In the genomic region with DNA sequence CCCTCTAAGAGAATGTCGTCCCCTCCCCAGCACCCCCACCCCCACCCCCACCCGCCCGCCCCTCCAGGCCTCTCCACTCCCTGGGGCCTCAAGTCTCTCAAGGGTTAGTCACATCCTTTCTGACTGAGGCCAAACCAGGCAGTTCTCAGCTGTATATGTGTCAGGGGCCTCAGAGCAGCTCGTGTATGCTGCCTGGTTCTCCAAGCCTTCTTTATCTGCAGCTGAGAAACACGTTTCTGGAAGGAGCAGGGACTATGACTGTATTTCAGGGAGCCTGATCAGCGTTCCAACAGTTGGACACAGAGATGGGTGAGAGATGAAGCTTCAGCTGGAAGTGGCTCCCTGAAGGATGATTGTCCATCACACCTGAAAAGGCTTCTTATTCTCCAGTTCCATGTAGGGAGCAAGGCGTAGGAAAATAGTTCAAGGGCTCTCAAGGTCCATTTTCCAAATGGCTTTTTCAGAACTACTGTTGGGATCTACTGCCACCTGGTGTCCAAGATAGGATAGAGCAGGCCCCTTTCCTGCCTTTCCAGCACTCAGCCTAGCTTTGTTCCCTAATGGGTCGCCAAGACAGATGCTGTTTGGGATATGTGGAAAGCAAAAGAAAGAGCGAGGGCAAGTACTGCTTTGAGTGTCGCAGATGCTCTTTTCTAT, we compare ENCODE assay signal across 8 mouse cellular contexts. TPM values are rescaled to one million over a fixed set of nuclear protein-coding genes. Genes with fewer than 3 reads are reported as not detected.
DNase-seq lines count a peak whose midpoint lies in the region; ATAC-seq and TF ChIP-seq lines count a peak whose summit lies in the region.

No protein-coding gene starts in this region.

- H3K4me2 ChIP-seq in intestine, postnatal 0 days (replicated peaks; ENCODE audit: low read depth): no peak overlapping the region
- H3K4me2 ChIP-seq in midbrain, embryonic 13.5 days (replicated peaks): 0 out of 2 replicates have a peak overlapping the region, but pooled peaks have one; percentile 22

- no peak overlapping the region for H3K27ac ChIP-seq in intestine, postnatal 0 days (ENCODE audit: low read depth, low read length)
- peak overlapping the region; percentile 58; the same call in 1 of the 2 replicates for H3K27ac ChIP-seq in midbrain, embryonic 13.5 days
- no peak overlapping the region for H3K27ac ChIP-seq in spleen, adult 2 months (ENCODE audit: insufficient read depth, low read length)

- WGBS in intestine, postnatal 0 days: 19% methylated on average over 10 of the region's 10 CpGs
- WGBS in midbrain, embryonic 13.5 days: 30% methylated on average over 10 of the region's 10 CpGs
- 45% methylated on average over 10 of the region's 10 CpGs for WGBS in spleen, adult 2 months

- ATAC-seq in cerebellum, adult (ENCODE audit: insufficient number of reproducible peaks, low FRiP score, low TSS enrichment): no peak
- no peak for ATAC-seq in intestine, postnatal 0 days
- no peak for ATAC-seq in midbrain, embryonic 13.5 days

- no peak for TF ChIP-seq POLR2A in spleen, adult 2 months (IDR thresholded peaks at IDR 0.05; ENCODE audit: low read depth, low read length)

- peak; percentile 58 for DNase-seq in cerebellum, adult 11 months
- peak; percentile 78 for DNase-seq in embryo, embryonic 10 days (ENCODE audit: low spot score)
- peak; percentile 21 for DNase-seq in gastrocnemius, postnatal 14 days
- peak; percentile 57 for DNase-seq in left cerebral cortex, postnatal 4 days
- DNase-seq in spleen, adult 2 months (ENCODE audit: low read depth in 1 of 2, low spot score in 2 of 2): peak in 1 of 2 experiments; percentile 30

- H3K9ac ChIP-seq in intestine, postnatal 0 days (ENCODE audit: low read depth, low read length): no peak overlapping the region
- no peak overlapping the region for H3K9ac ChIP-seq in midbrain, embryonic 13.5 days (replicated peaks)

- intact Hi-C loops in gastrocnemius, postnatal 14 days (cut with DNase I; ENCODE audit: low total_unique reads): no loop called here
- intact Hi-C loops in left cerebral cortex, postnatal 4 days (cut with DNase I): loop anchor here (5.0 kb wide), 1 partner anchor 197 kb away; no protein-coding TSS in a partner anchor

- no peaks in the 10 kb centered on the region for H3K9me3 ChIP-seq in intestine, postnatal 0 days (ENCODE audit: control insufficient read depth)
- no peaks in the 10 kb centered on the region for H3K9me3 ChIP-seq in midbrain, embryonic 13.5 days

- no peaks in the 10 kb centered on the region for H3K4me1 ChIP-seq in intestine, postnatal 0 days (replicated peaks; ENCODE audit: control insufficient read depth, insufficient read depth, low read length)
- H3K4me1 ChIP-seq in midbrain, embryonic 13.5 days (replicated peaks): peaks cover 5% of the 10 kb centered on the region; the same call in 1 of the 2 replicates
- peaks cover 2% of the 10 kb centered on the region; the same call in 1 of the 2 replicates for H3K4me1 ChIP-seq in spleen, adult 2 months (ENCODE audit: control insufficient read depth, insufficient read depth, insufficient read length)

- no peaks in the 10 kb centered on the region for H3K27me3 ChIP-seq in intestine, postnatal 0 days (replicated peaks; ENCODE audit: control insufficient read depth, insufficient read depth, low read length)
- no peaks in the 10 kb centered on the region for H3K27me3 ChIP-seq in midbrain, embryonic 13.5 days
- no peaks in the 10 kb centered on the region for H3K27me3 ChIP-seq in spleen, adult 2 months (ENCODE audit: control insufficient read depth, insufficient read depth, low read length)

- no peaks in the 10 kb centered on the region for H3K36me3 ChIP-seq in intestine, postnatal 0 days (ENCODE audit: control insufficient read depth, insufficient read depth)
- H3K36me3 ChIP-seq in midbrain, embryonic 13.5 days: no peaks in the 10 kb centered on the region
- no peaks in the 10 kb centered on the region for H3K36me3 ChIP-seq in spleen, adult 2 months (ENCODE audit: control insufficient read depth, insufficient read depth, low read length)

- peak; percentile 87 for TF ChIP-seq CTCF in intestine, postnatal 0 days (IDR thresholded peaks at IDR 0.05; ENCODE audit: low read depth)
- TF ChIP-seq CTCF in spleen, adult 2 months (IDR thresholded peaks at IDR 0.05; ENCODE audit: extremely low read depth, insufficient read depth, insufficient read length, insufficient replicate concordance): peak; percentile 43; the same call in 1 of the 2 replicates

- no peak overlapping the region for H3K4me3 ChIP-seq in intestine, postnatal 0 days (ENCODE audit: low read depth, low read length)
- no peak overlapping the region for H3K4me3 ChIP-seq in midbrain, embryonic 13.5 days (replicated peaks)
- H3K4me3 ChIP-seq in spleen, adult 2 months (ENCODE audit: extremely low read depth, insufficient read depth, insufficient read length): no peak overlapping the region

RNA-seq across cellular contexts. Expression of a gene that starts 30.5 kb away (rescaled TPM):
- under 1 TPM; 0.18 to 0.66 TPM for total RNA-seq in gastrocnemius, postnatal 14 days (2021)
- 1.5 and 2.2 TPM in 2 replicates for polyA plus RNA-seq in intestine, postnatal 0 days (2015; fragmentation: Nextera tagmentation; extraction: Ambion mirVana)
- 100 to 1,000 TPM; 166 to 183 TPM for total RNA-seq in left cerebral cortex, postnatal 4 days (2021)
- polyA plus RNA-seq in midbrain, embryonic 13.5 days (2015; fragmentation: Nextera tagmentation; extraction: Ambion mirVana): 55.1 and 56.6 TPM in 2 replicates
- 0.14 and 0.21 TPM in 2 replicates for polyA plus RNA-seq in spleen, adult 2 months (2012; rRNA removed)

RNA-seq across cellular contexts. Expression of a gene that starts 46.7 kb away (rescaled TPM):
- total RNA-seq in gastrocnemius, postnatal 14 days (2021): 1 to 10 TPM in 1 of 2 experiments, under 1 TPM in 1; 0.38 to 2.5 TPM
- 105 and 119 TPM in 2 replicates for polyA plus RNA-seq in intestine, postnatal 0 days (2015; fragmentation: Nextera tagmentation; extraction: Ambion mirVana)
- 1 to 10 TPM; 2.2 to 2.7 TPM for total RNA-seq in left cerebral cortex, postnatal 4 days (2021)
- polyA plus RNA-seq in midbrain, embryonic 13.5 days (2015; fragmentation: Nextera tagmentation; extraction: Ambion mirVana): 0.47 and 0.48 TPM in 2 replicates
- polyA plus RNA-seq in spleen, adult 2 months (2012; rRNA removed): 2.8 and 4.2 TPM in 2 replicates

RNA-seq across cellular contexts. Expression of a gene that starts 55.7 kb away (rescaled TPM):
- 10 to 100 TPM; 15.0 to 19.7 TPM for total RNA-seq in gastrocnemius, postnatal 14 days (2021)
- 13.9 and 14.0 TPM in 2 replicates for polyA plus RNA-seq in intestine, postnatal 0 days (2015; fragmentation: Nextera tagmentation; extraction: Ambion mirVana)
- 10 to 100 TPM; 41.6 to 42.8 TPM for total RNA-seq in left cerebral cortex, postnatal 4 days (2021)
- 25.6 and 33.9 TPM in 2 replicates for polyA plus RNA-seq in midbrain, embryonic 13.5 days (2015; fragmentation: Nextera tagmentation; extraction: Ambion mirVana)
- polyA plus RNA-seq in spleen, adult 2 months (2012; rRNA removed): 236 and 243 TPM in 2 replicates

Comparison
In these comparisons a context has a peak if more than half of its experiments do, and no peak if none do; other contexts are left out.
1. RNA of a gene that starts 30.5 kb away (polyA plus RNA-seq): 55.1 to 56.6 TPM in midbrain, embryonic 13.5 days; 1.5 to 2.2 TPM in intestine, postnatal 0 days and 0.14 to 0.21 TPM in spleen, adult 2 months; every median in the first group is over 10 times any median in the second.
2. RNA of a gene that starts 46.7 kb away (polyA plus RNA-seq): 105 to 119 TPM in intestine, postnatal 0 days; 2.8 to 4.2 TPM in spleen, adult 2 months and 0.47 to 0.48 TPM in midbrain, embryonic 13.5 days; every median in the first group is over 10 times any median in the second.